Mouse (Mus musculus) heart, adult 2 months (tissue): Measurements from ENCODE around the gene Lsm2. TPM values are rescaled to one million over a fixed set of nuclear protein-coding genes. Genes with fewer than 3 reads are reported as not detected.
"Not testable (repeated sequence)": the region's sequence is repeated elsewhere in the genome, so short reads cannot be mapped to it uniquely, and the experiment has no call there.

ENCODE experiments used
- DNase-seq, 2 experiments: peaks; one replicate each; pipeline ENCODE4 v3.0.0; 2021
- H3K27ac ChIP-seq: fragments of 200-600 bp; 2 replicates; pipeline ENCODE4 v1.8.1; 2022
- H3K27me3 ChIP-seq: fragments of 200-500 bp; 2 replicates; pipeline ENCODE4 v1.6.1; 2012; ENCODE audit warnings: mild to moderate bottlenecking, low read length, inconsistent platforms, mixed read lengths; ENCODE audit not compliant: control insufficient read depth, insufficient read depth
- H3K36me3 ChIP-seq: fragments of 200-500 bp; 2 replicates; pipeline ENCODE4 v1.6.1; 2012; ENCODE audit warnings: low read length, inconsistent platforms; ENCODE audit not compliant: control insufficient read depth, insufficient read depth
- H3K4me1 ChIP-seq: fragments of 200-500 bp; 2 replicates; pipeline ENCODE4 v1.6.1; 2011; ENCODE audit warnings: low read length; ENCODE audit not compliant: control insufficient read depth, insufficient read depth
- H3K4me3 ChIP-seq: fragments of 200-600 bp; 2 replicates; pipeline ENCODE4 v1.8.1; 2022
- H3K79me2 ChIP-seq: fragments of 200-500 bp; replicated peaks from 2 replicates; pipeline ENCODE4 v1.6.1; 2012; ENCODE audit warnings: mild to moderate bottlenecking, inconsistent platforms, low read length, moderate library complexity, mixed read lengths; ENCODE audit not compliant: control insufficient read depth, insufficient read depth
- H3K9ac ChIP-seq: fragments of 200-500 bp; 2 replicates; pipeline ENCODE4 v1.6.1; 2012; ENCODE audit warnings: low read depth, mild to moderate bottlenecking, control low read depth, inconsistent platforms, low read length, mixed read lengths
- CTCF ChIP-seq: fragments of 200-600 bp; IDR thresholded peaks from 2 replicates; pipeline ENCODE4 v1.8.1; 2022; ENCODE audit warnings: antibody characterized with exemption, mild to moderate bottlenecking, moderate library complexity
- EP300 ChIP-seq: fragments of 200-500 bp; IDR thresholded peaks from 2 replicates; pipeline ENCODE4 v1.6.1; 2011; ENCODE audit warnings: low read depth, low read length, control low read depth; ENCODE audit not compliant: insufficient read depth
- POLR2A ChIP-seq: fragments of 200-500 bp; IDR thresholded peaks from 2 replicates; pipeline ENCODE4 v1.6.1; 2011; ENCODE audit warnings: mild to moderate bottlenecking, low read depth, low read length, control low read depth; ENCODE audit not compliant: insufficient read depth
- WGBS: fragments of 180-500 bp; shearing (Covaris S2); methylation state at CpG from one replicate; pipeline ENCODE4 v1.1.7; 2018; 5-methylcytosine and 5-hydroxymethylcytosine counted together
- intact Hi-C: fragments of 180-260 bp; cut with DNase I; formaldehyde crosslinking; loops from one replicate; pipeline ENCODE4 v1.15.1; 2025
- polyA plus RNA-seq: library from polyadenylated mRNA; depleted of rRNA; stranded (reverse); fragments of >200 nt; gene quantifications from 2 replicates; pipeline ENCODE4 v1.2.3, GENCODE M21; 2012
- total RNA-seq, 2 experiments: library from RNA; stranded (reverse); gene quantifications; 2 replicates each; pipeline ENCODE4 v1.2.3; 2021

Gene Lsm2
- total and polyA plus RNA-seq, 3 experiments: 17.3 to 50.7 (median 21.3) TPM

DNA sequence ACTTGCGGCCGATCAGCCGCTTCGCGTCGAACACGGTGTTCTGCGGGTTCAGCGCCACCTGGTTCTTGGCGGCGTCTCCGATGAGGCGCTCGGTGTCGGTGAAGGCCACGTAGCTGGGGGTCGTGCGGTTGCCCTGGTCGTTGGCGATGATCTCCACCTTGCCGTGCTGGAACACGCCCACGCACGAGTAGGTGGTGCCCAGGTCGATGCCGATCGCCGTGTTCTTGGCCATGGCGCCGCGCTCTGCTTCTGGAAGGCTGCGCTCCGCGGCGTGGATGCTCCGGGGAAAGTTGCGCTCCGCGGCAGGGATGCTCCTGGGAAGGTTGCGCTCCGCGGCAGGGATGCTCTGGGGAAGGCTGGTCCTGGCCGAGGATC is 10.0 kb upstream of the Lsm2 start:
- Histone ChIP-seq H3K9ac (peak overlapping the region; percentile 79), H3K27ac (peak overlapping the region; percentile 96), H3K4me3 (peak overlapping the region; percentile 41)
- H3K27me3 ChIP-seq, H3K4me1 ChIP-seq, H3K36me3 ChIP-seq, H3K79me2 ChIP-seq, DNase-seq: not testable (repeated sequence)
- intact Hi-C loops: loop anchor here (10.0 kb wide), 1 partner anchor 1303 kb away; the partner anchor contains the start of gene Trim39
- 3% methylated on average over 28 of the region's 43 CpGs for WGBS

DNA sequence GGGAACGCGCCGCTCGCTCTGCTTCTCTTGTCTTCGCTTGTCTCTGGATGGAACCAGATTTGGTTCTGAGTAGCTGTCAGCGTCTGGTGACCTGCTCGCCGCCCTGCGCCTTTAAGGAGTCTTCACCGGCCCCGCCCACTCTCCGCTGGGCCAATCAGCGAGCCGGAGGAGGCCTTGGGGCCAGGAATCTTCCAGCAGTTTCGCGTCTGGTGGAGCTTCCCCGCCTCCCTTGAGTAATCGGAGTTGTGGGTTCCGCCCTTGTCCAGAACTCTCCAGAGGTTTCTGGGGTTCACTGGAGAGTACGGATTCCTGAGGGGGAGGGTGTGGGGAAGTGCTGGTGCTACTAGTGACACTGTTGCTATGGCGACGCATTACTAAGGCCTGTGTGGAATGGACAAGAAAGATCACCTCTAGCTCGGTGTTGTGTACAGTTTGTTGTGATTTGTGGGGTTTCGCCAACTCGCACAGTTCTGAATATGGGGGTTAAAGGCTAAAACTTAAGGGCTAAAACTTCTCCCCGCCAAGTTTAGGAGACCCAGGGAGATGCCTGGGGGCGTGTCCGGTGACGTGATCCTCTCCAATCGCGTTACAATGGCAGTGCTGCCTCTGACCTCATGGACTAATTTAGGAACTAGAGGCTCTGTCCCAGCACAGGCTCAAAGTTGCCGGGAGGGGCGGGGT is 9.5 kb upstream of the Lsm2 start, which contains the start of the genes Hspa1a and Hspa1l:
Gene Hspa1a (minus strand): TSS at position 88 of the 681 bp plus-strand sequence.
Gene Hspa1l (plus strand): TSS at position 635 of the 681 bp plus-strand sequence.
- Histone ChIP-seq H3K9ac (peak within 1 kb of the TSS; percentile 82), H3K27ac (peak within 1 kb of the TSS; percentile 96), H3K4me3 (peak within 1 kb of the TSS; percentile 47)
- WGBS: under 1% methylated on average over 28 of the region's 33 CpGs
- H3K27me3 ChIP-seq, H3K36me3 ChIP-seq, H3K4me1 ChIP-seq, H3K79me2 ChIP-seq: not testable (repeated sequence)
- TF ChIP-seq POLR2A (peak; percentile 90), EP300 (peak; percentile 93)
- intact Hi-C loops: loop anchor here (10.0 kb wide), 1 partner anchor 1303 kb away; the partner anchor contains the start of gene Trim39
- DNase-seq: peak; percentile 94 to 95

- intact Hi-C loops: loop anchor here (10.0 kb wide), 1 partner anchor 1299 kb away; the partner anchor contains the start of gene Trim39
- TF ChIP-seq POLR2A: no peak
- no peak for TF ChIP-seq CTCF
- no peak for TF ChIP-seq EP300
- H3K27me3 ChIP-seq: no peaks in the 10 kb centered on the region
- H3K4me3 ChIP-seq: no peak overlapping the region
- no peaks in the 10 kb centered on the region; the same call in 1 of the 2 replicates for H3K36me3 ChIP-seq
- peaks cover under 1% of the 10 kb centered on the region; the same call in 1 of the 2 replicates for H3K4me1 ChIP-seq
- WGBS: 80% methylated on average over 3 of the region's 3 CpGs
- DNase-seq: no peak
- H3K9ac ChIP-seq: no peak overlapping the region
- no peak overlapping the region for H3K27ac ChIP-seq
- no peaks in the 10 kb centered on the region for H3K79me2 ChIP-seq
These were observed 5.8 kb upstream of the Lsm2 start for GRCm38 (mm10) chr17:34975581-34976492.

- intact Hi-C loops: loop anchor here (10.0 kb wide), 1 partner anchor 1298 kb away; the partner anchor contains the start of gene Trim39
- Histone ChIP-seq H3K4me1 (peaks cover 1% of the 10 kb centered on the region; the same call in 1 of the 2 replicates), H3K9ac (no peak overlapping the region), H3K79me2 (no peaks in the 10 kb centered on the region), H3K4me3 (no peak overlapping the region), H3K27me3 (no peaks in the 10 kb centered on the region), H3K36me3 (no peaks in the 10 kb centered on the region; the same call in 1 of the 2 replicates), H3K27ac (no peak overlapping the region)
- TF ChIP-seq POLR2A: no peak
- no peak for TF ChIP-seq EP300
- no peak for DNase-seq
- 91% methylated on average over 20 of the region's 20 CpGs for WGBS
These were observed 4.7 kb upstream of the Lsm2 start for GRCm38 (mm10) chr17:34977000-34977399.

GRCm38 (mm10) chr17:34978239-34978638 is 3.4 kb upstream of the Lsm2 start:
- no peaks in the 10 kb centered on the region for H3K79me2 ChIP-seq
- intact Hi-C loops: loop anchor here (10.0 kb wide), 1 partner anchor 1297 kb away; the partner anchor contains the start of gene Trim39
- no peak for DNase-seq
- TF ChIP-seq POLR2A (no peak), CTCF (no peak), EP300 (no peak)
- H3K4me1 ChIP-seq: peaks cover 4% of the 10 kb centered on the region
- WGBS: 85% methylated on average over 27 of the region's 27 CpGs
- no peak overlapping the region for H3K4me3 ChIP-seq
- no peaks in the 10 kb centered on the region for H3K27me3 ChIP-seq
- H3K27ac ChIP-seq: no peak overlapping the region
- no peaks in the 10 kb centered on the region; the same call in 1 of the 2 replicates for H3K36me3 ChIP-seq
- no peak overlapping the region for H3K9ac ChIP-seq
